In genomic region chr16:33744622-33745419, GRCm38 (mm10) we compare ENCODE assay signal across 9 mouse cellular contexts. TPM values are rescaled to one million over a fixed set of nuclear protein-coding genes. Genes with fewer than 3 reads are reported as not detected.
A peak's percentile ranks its signal among the peaks of the same experiment; 100 is the strongest.
DNase-seq lines count a peak whose midpoint lies in the region; ATAC-seq and TF ChIP-seq lines count a peak whose summit lies in the region.
"Had no signal": no experiment of that assay in that cellular context is flagged by ENCODE, and none has a peak within 500 bp of the region (broad histone marks: within the 10 kb centered on the region; RNA-seq: fewer than 3 reads in every experiment).

No protein-coding gene starts in this region.

- H3K4me3 ChIP-seq in forebrain, embryonic 13.5 days: no peak overlapping the region
- no peak overlapping the region for H3K4me3 ChIP-seq in forebrain, embryonic 11.5 days (ENCODE audit: low read depth, low read length)
- no peak overlapping the region for H3K4me3 ChIP-seq in small intestine, adult 2 months (ENCODE audit: low read depth, low read length)
- H3K4me3 ChIP-seq: heart, embryonic 13.5 days had no signal

- no peaks in the 10 kb centered on the region for H3K27me3 ChIP-seq in forebrain, embryonic 13.5 days
- no peaks in the 10 kb centered on the region for H3K27me3 ChIP-seq in forebrain, embryonic 11.5 days (ENCODE audit: control insufficient read depth, insufficient read depth, low read length)
- no peaks in the 10 kb centered on the region for H3K27me3 ChIP-seq in small intestine, adult 2 months (ENCODE audit: control insufficient read depth, insufficient read depth, low read length)
- H3K27me3 ChIP-seq: heart, embryonic 13.5 days had no signal

- DNase-seq in forebrain, embryonic 11.5 days (ENCODE audit: low spot score): no peak
- peak; percentile 44 for DNase-seq in right cerebral cortex, postnatal 4 days
- DNase-seq in right cerebral cortex, postnatal 25 days: no peak
- DNase-seq in embryo, embryonic 11 days: peak; percentile 59
- DNase-seq in left cerebral cortex, postnatal 10 days (ENCODE audit: extremely low spot score in 1 of 2, low spot score in 2 of 2): peak; percentile 56 to 57
- DNase-seq in gastrocnemius, postnatal 10 days: no peak

- no peaks in the 10 kb centered on the region for H3K9me3 ChIP-seq in forebrain, embryonic 13.5 days (replicated peaks)
- no peaks in the 10 kb centered on the region for H3K9me3 ChIP-seq in forebrain, embryonic 11.5 days (ENCODE audit: control insufficient read depth, low read length)
- H3K9me3 ChIP-seq: heart, embryonic 13.5 days had no signal

- no peak overlapping the region for H3K4me2 ChIP-seq in forebrain, embryonic 13.5 days
- no peak overlapping the region for H3K4me2 ChIP-seq in forebrain, embryonic 11.5 days (ENCODE audit: low read depth, low read length, severe bottlenecking)
- H3K4me2 ChIP-seq: heart, embryonic 13.5 days had no signal

- TF ChIP-seq CTCF in small intestine, adult 2 months (IDR thresholded peaks at IDR 0.05; ENCODE audit: extremely low read depth, insufficient read length, insufficient replicate concordance, low read depth, low read length): peak; percentile 69; the same call in 1 of the 2 replicates

- WGBS in forebrain, embryonic 13.5 days: 63% methylated on average over 7 of the region's 7 CpGs
- WGBS in forebrain, embryonic 11.5 days: 58% methylated on average over 7 of the region's 7 CpGs
- WGBS in small intestine, adult 2 months: 30% methylated on average over 7 of the region's 7 CpGs

- no peak overlapping the region for H3K9ac ChIP-seq in forebrain, embryonic 13.5 days
- H3K9ac ChIP-seq in forebrain, embryonic 11.5 days (ENCODE audit: low read length): no peak overlapping the region
- H3K9ac ChIP-seq: heart, embryonic 13.5 days had no signal

- intact Hi-C loops in left cerebral cortex, postnatal 10 days (cut with DNase I): loop anchor here (5.0 kb wide), 3 partner anchors 183 to 683 kb away; partner anchors contain the start of gene Lmln

- no peak overlapping the region for H3K27ac ChIP-seq in forebrain, embryonic 13.5 days
- no peak overlapping the region for H3K27ac ChIP-seq in forebrain, embryonic 11.5 days (ENCODE audit: low read depth, low read length)
- H3K27ac ChIP-seq in small intestine, adult 2 months (ENCODE audit: insufficient read depth, low read depth, low read length): peak overlapping the region; percentile 83
- H3K27ac ChIP-seq: heart, embryonic 13.5 days had no signal

- peaks cover 27% of the 10 kb centered on the region for H3K4me1 ChIP-seq in forebrain, embryonic 13.5 days
- peaks cover 4% of the 10 kb centered on the region; the same call in 1 of the 2 replicates for H3K4me1 ChIP-seq in forebrain, embryonic 11.5 days (replicated peaks; ENCODE audit: control insufficient read depth, insufficient read depth, low read length)
- H3K4me1 ChIP-seq in small intestine, adult 2 months (ENCODE audit: control insufficient read depth, insufficient read depth, insufficient read length, low read length): peaks cover 17% of the 10 kb centered on the region; the same call in 1 of the 2 replicates

- H3K36me3 ChIP-seq in forebrain, embryonic 13.5 days (ENCODE audit: poor library complexity, severe bottlenecking): peaks cover 45% of the 10 kb centered on the region
- no peaks in the 10 kb centered on the region; the same call in 1 of the 2 replicates for H3K36me3 ChIP-seq in forebrain, embryonic 11.5 days (ENCODE audit: control insufficient read depth, insufficient read depth, low read length)
- H3K36me3 ChIP-seq in small intestine, adult 2 months (ENCODE audit: control insufficient read depth, insufficient read depth, low read length): no peaks in the 10 kb centered on the region; the same call in 1 of the 2 replicates

- peak; percentile 41; the same call in 1 of the 2 replicates for ATAC-seq in forebrain, embryonic 13.5 days
- no peak for ATAC-seq in forebrain, embryonic 11.5 days (replicated peaks; ENCODE audit: low FRiP score)

- TF ChIP-seq POLR2A in small intestine, adult 2 months (IDR thresholded peaks at IDR 0.05; ENCODE audit: low read depth, low read length): no peak

RNA-seq across cellular contexts. Expression of gene Muc13, which starts 49.0 kb away (rescaled TPM):
- 0.08 TPM in 1 of 2 replicates, not detected in the other for polyA plus RNA-seq in forebrain, embryonic 13.5 days (2015; fragmentation: Nextera tagmentation; extraction: Ambion mirVana)
- polyA plus RNA-seq in forebrain, embryonic 11.5 days (2014; fragmentation: Nextera tagmentation; extraction: Ambion mirVana): 0.07 TPM in 1 of 2 replicates, not detected in the other
- not detected for total RNA-seq in left cerebral cortex, postnatal 10 days (2021)
- polyA plus RNA-seq in small intestine, adult 2 months (2012; rRNA removed): 2,067 and 2,412 TPM in 2 replicates
- under 1 TPM in 1 of 2 experiments, not detected in 1; 0.09 TPM for total RNA-seq in gastrocnemius, postnatal 10 days (2021)

Comparison
In these comparisons a context has a peak if more than half of its experiments do, and no peak if none do; other contexts are left out.
1. DNase-seq: peak in right cerebral cortex, postnatal 4 days (single experiment), embryo, embryonic 11 days (single experiment) and left cerebral cortex, postnatal 10 days (2 of 2); none in forebrain, embryonic 11.5 days (single experiment), right cerebral cortex, postnatal 25 days (single experiment) and gastrocnemius, postnatal 10 days (single experiment).
2. RNA of gene Muc13, which starts 49.0 kb away (polyA plus RNA-seq): 2,067 to 2,412 TPM in small intestine, adult 2 months; 0.07 TPM in forebrain, embryonic 11.5 days and 0.08 TPM in forebrain, embryonic 13.5 days; every median in the first group is over 1,000 times any median in the second.